Mouse (Mus musculus) retina, postnatal 7 days (tissue): ENCODE results near the gene Edf1.
A peak's percentile ranks its signal among the peaks of the same experiment; 100 is the strongest.

Source experiments
- DNase-seq: peaks from one replicate; pipeline ENCODE4 v3.0.0-alpha.2; 2012; ENCODE audit warnings: low read depth, low spot score

Gene Edf1

GRCm38 (mm10) chr2:25561946-25562345 lies 4.3 kb downstream of the Edf1 start:
- DNase-seq, result no peak

DNA sequence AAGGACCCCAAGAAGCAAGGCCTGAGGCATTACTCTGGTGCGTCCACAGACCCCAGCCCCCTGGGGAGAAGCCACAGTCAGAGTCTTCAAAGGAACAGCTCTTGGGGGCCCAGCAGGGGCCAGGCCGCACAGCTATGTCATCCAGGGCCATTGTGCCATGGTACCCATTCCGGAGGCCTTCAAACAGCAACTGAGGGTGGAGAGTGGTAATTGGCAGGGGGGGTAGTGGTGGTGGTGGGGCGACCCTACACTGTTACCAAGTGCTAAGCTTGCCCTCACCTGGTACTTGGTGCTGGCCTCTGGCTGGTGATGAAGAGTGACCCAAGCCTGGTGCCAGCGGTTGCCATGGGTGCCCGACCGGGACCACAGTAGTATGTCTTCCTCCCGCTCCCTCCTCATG lies 8.1 kb downstream of the Edf1 start:
- DNase-seq, result no peak

DNA sequence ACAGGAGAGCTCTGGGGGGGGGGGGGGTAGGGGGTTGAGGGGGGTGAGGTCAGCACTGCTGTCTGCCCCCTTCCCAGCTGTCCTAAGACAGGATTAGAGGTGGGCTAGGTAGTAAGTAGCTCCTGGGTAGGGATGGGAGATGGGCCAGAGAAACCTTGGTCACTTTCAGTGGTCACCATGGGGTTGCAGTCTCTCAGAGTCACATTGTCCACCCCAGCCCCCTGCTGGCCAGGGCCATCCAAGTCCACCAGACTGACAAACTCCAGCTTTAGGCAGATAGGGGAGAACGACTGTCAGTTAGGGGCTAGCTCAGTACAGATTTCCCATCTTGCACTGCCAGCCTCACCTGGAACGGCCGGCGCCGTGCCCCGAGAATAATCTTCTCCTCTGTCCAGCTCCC lies 8.9 kb downstream of the Edf1 start:
- DNase-seq, result no peak

DNA sequence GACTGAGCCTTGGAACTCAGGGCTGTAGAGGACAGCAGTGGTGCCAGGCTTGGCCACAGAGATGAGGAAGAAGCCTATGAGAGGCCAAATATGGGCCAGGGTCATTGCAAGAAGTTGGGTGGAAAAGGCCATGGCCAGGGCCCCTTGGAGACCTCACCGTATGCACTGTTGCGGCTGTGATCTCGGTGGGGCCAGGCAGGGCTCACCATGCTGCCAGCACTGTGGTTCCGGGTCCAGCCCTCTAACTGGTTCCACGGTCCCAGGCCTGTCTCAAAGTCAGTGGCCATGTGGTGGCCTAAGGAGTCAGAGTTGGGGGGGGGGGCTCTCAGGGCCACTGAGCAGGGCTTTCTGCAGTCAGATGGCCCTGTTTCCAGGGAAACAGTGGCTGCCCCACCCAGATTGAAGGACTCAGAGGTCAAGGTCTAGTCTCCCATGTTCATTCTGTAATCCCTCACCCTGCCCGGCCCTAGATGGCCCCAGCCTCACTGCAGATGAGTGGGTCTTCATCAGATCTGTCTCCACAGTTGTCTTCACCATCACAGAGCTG lies 10.9 kb downstream of the Edf1 start:
- DNase-seq, result no peak

- DNase-seq, result no peak
Measured at GRCm38 (mm10) chr2:25569323-25569722, 11.7 kb downstream of the Edf1 start.

GRCm38 (mm10) chr2:25571221-25571620 lies 13.6 kb downstream of the Edf1 start:
- DNase-seq, result no peak

GRCm38 (mm10) chr2:25573068-25573467 lies 15.4 kb downstream of the Edf1 start:
- DNase-seq, result no peak

DNA sequence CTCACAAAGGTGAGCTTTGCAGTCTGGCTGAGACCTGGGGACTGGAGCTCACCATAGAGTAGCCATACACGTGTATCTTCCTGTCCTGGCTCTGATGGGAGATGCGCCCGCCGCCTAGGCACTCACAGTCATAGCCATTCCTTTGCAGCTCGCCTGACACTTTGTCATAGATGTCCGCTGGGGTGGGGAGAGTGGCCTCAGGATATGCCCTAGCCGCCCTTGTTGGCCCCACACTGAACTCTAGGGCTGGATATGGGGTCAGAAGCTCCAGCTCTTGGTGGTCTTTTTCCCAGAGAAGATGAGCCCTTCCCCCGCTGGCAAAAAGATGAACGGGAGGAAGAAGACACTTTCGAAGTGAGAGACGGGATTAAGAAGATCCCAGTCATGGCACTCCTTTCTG lies 16.5 kb downstream of the Edf1 start:
- no peak for DNase-seq

- peak; percentile 94 for DNase-seq
Measured at GRCm38 (mm10) chr2:25574579-25575431, 17.2 kb downstream of the Edf1 start, which contains the start of the genes Mamdc4 and Phpt1. TSS of gene Mamdc4 (minus strand) at chr2:25574845. TSS of gene Phpt1 (minus strand) at chr2:25575224.

GRCm38 (mm10) chr2:25575432-25576027 lies 17.9 kb downstream of the Edf1 start:
- no peak for DNase-seq

GRCm38 (mm10) chr2:25576028-25576850 lies 18.6 kb downstream of the Edf1 start:
- DNase-seq, result no peak

GRCm38 (mm10) chr2:25576965-25577891 lies 19.6 kb downstream of the Edf1 start:
- DNase-seq, result no peak

DNA sequence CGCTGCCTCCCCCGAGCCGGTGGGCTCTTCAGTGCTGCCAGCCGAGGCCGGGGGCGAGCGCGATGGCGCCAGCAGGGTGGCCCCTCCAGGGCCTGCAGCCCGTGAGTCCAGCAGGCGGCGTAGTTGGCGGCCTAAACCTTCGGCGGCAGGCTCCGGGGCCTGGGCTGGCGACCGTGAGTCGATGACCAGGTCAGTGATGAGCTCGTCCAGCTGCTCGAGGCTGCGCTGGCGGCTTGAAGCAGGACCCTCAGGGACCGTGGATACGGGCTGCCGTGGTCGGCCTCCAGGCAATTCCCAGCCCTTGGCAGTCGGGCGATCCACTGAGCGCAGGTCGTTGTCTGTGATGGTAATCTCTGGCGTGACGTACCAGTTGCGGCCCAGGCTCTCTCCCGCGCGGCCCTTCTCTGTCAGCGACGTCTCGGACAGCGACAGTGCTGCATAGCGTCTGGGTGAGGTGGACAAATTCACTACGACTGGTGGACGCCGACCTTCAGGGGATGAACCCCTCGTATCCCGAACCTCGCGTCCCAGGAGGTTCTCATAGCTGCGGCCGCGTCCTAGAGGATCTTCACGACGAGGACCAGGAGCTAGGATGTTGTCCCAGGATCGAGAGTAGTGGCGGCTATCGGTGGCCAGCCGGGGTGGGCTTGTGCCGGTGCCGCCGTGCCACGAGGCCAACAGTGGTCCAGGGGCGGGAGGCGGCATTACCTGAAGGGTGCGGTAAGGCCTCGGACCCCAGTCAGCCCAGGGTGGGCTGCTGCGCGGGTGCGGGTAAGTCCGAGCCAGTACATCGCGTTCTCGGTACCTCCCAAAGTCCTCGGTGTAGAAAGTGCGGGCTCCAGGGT lies 20.5 kb downstream of the Edf1 start:
- no peak for DNase-seq

DNA sequence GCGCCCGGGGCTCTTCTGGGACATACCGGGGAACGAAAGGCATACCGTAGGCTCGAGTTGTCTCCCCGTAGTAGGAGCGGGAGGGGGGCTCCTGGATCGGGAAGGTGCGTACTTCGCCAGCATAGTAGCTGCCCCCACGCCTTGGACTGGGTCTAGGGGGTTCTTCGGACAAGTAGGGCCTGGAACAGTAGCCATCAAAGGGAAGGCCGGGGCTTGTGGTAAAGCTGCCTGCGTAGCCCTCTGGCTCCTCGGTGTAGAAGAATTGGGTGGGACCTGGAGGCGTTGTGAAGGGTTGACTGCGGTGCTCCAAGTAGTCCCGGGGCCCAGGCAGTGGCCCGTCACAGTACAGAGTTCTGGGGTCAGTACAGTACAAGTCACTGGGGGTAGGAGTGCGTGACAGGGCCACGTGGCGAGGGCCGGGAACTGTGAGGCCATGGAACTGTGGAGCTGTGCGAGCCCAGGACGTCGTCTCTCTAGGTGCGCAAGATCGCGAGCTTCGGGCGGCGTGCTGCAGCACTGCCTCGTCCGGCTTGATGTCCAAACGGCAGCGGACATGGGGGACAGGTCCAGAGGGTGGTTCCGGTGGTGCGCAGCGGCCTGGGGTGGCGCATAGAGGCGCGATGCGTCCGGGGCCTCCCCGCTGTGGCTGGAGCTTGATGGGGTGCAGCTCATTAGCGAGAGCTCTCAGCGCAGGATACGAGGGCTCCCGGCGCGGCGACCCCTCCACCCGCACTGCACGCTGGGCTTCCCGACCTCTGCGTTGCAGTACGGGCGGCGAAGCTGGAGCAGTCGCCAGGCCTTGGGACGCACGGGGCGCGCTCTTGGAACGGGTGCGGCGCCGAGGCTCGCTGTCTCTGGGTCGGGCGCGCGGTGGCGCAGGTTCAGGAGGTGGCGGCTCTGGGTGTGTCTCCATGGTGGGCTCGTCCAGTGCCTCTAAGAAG lies 21.4 kb downstream of the Edf1 start:
- DNase-seq, result no peak

GRCm38 (mm10) chr2:25579737-25580460 lies 22.3 kb downstream of the Edf1 start:
- no peak for DNase-seq

DNA sequence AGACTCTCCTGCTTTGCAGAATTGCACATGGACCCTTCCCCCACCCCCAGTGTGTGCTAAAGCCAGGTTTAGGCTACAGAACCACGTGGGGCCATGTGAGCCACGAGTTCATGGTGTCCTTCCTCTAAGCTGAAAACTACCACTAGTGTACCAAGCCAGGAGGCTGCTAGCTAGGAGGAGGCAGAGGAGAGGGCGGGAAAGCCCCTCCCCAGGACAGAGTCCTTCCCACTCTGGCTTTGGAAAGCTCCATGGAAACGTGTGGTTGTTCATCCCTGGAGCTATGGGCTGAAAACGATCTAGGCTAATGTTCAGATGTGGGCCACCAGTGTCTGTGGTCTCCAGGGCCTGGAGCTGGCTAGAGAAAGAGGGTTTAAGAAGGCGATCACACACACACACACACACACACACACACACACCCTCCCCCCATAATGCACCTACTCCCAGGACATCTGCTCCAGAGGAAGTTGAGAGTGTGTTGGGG lies 23.0 kb downstream of the Edf1 start:
- DNase-seq, result no peak

DNA sequence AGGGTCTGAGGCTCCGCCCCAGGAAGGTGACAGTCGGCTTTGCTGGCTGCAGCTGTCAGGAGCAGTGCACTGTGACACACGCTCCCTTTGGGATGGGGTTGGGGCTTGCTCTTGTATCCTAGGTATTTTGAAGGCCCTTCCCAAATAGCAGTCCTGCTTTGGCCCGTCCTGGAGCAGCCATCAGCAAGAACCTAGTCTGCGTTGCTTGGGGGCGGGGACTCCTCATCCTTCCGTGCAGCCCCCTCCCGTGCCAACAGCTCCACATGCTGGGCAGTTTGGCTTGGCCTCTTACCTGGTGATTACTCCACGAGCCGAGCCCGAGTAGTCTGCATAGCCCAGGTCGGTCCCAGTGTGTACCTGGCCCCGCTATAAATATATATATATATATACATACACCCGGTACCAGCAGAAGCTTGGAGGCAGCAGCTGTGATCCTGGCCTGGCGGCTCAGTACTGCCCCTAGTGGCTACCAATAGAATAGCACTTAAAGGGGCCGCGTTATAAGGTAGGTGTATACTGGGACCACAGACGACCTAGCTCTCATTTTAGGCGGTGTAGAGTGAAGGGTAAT lies 23.7 kb downstream of the Edf1 start, which contains the start of gene Ajm1:
Ajm1 (minus strand) TSS at position 464 of the 571 bp plus-strand sequence.
- peak; percentile 53 for DNase-seq
